Mouse (Mus musculus): Measurements from ENCODE around the gene Sall2.

Sall2 gene

DNA sequence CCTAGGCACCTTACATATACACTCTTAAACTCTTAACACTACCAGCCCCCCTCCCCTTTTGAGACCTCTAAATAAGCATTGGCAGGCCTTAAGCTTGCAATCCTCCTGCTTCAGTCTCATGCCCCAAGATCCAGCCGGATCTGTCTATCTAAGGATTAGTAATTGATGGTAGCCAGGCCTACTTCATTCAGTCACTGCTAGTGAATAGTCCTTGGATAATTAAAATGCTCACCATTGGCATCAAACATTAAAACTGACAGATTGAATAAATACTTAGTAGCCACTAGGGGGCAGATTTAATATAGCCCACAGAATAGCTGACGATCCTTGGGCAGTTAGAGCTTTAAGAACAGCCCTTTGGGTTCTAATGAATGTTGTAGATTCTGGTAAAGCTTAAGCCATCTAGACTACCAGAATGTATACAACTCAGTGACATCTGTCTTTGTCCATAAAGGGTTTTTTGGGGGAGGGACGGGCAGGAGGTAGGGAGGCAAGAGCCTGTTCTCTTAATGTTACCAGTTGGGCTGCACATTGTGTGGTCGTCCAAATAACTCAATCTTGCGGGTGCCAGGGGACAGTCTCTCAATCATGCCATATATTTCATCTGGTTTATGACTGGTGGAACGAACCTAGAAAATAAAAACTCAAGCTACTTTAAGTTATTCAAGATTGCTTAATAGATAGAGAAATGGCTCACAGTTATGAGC is 32.9 kb downstream of the Sall2 start:
- DNase-seq, result no peak

DNA sequence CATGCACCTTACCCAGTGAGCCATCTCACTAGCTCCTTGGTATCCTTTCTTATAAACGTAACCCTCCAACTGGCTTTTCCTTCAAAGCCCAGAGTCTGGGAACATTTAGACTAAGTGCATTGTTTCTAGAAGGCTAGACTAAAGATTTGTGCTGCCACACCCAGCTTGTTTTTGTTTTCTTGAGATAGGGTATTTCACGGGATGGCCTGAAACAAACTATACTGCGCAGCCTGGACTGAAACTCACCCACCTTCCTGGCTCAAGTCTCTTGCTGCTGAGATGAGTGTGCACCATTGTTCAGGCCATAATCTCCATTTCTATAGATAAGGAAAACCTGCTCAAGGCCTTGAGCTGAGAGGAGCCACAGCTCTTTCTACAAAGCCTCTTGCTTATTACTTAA is 44.4 kb downstream of the Sall2 start:
- DNase-seq, result no peak

DNA sequence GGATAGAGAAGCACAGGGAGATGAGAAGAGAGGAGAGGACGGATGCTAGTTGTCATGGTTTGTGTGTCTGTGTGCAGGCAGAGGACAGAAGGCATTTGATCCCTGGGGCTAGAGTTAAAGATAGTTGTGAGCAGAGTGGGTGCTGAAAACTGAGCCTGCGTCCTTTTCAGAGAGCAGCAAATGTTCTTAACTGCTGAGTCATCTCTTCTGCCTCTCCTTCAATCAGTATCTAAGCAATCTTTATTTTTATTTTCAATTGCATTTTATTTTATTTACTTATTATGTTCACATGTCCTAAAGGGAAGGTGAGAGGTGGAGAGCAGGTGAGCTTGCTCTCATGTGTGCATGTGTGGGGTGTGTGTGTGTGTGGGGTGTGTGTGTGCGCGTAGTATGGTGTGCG is 44.9 kb downstream of the Sall2 start:
- DNase-seq, result no peak

DNA sequence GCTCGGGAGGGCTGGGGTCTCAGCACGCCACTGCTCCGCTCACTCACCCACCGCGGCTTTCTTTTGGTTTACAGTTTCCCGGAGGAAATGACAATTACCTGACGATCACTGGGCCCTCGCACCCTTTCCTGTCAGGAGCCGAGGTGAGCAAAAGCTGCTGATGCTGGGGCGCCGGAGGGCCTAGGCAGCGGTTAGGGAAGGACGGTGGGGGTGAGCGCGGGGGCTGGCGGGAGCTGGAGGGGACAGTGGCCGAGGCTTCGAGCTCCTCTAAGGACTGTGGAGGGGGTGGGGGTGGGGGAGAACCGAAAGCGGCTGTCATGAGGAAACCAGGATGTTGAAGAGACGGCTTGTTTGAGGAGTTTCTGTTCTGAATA is 48.8 kb downstream of the Sall2 start:
- DNase-seq, result no peak

DNA sequence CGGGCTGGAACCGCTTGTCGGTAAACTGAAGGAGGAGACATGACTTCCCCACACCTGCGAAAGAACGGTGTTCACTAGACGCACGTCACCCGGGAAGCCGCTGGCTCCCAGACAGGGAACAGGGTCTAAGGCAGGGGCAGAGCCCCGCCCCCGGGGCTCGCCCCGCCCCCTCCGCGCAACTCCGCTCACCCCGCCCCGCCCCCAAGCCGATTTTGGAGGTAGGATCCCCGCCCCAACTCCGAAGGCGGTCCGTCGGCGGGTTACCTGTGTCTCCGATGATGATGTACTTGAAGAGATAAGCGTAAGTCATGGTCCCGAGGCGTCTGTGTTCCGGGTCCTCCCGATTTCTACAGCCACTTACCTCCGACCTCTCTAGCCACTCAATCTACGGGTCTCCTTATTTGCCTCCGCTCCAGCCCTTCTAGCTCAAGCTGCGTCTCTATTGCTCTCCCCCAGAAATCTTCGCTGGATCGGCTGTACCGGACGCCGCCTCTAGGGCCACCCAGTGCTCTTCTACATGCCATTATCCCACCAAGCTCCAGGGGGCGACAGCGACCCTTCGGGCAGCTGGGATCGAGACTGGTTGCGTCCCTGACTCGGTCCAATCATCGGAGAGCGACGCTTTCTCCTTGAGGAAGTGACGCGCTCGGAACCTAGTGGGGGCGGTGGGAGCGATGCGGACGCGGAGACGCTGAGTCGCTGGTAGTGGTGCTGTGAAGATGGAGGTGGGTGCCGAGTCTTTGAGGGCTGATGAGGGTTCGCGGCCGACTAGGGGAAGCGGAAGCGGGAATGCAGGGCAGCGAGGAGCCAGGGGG is 49.4 kb downstream of the Sall2 start, which contains the start of the genes Tox4 and Rab2b:
TSS of gene Tox4 (plus strand) at position 215 of the 815 bp plus-strand sequence.
TSS of gene Rab2b (minus strand) at position 614 of the 815 bp plus-strand sequence.
- peak; percentile 100 for DNase-seq

DNA sequence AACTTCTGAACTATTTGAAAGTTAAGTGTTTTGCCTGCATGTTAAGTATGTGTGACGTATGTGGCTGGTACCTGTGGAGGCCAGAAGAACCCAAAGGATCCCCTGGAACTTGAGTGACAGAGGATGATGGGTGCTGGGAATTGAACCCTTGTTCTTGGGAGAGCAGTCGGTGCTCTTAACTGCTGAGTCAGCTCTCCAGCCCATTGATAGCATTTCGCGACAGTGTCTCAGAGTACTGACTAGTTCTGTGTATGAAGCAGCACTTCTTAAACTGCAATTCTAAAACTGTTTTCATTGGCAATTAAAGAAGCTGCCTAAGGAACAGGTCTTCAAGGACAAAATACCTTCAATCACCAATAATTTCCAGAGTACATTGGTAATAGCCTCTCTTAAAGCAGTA is 51.4 kb downstream of the Sall2 start:
- no peak for DNase-seq

DNA sequence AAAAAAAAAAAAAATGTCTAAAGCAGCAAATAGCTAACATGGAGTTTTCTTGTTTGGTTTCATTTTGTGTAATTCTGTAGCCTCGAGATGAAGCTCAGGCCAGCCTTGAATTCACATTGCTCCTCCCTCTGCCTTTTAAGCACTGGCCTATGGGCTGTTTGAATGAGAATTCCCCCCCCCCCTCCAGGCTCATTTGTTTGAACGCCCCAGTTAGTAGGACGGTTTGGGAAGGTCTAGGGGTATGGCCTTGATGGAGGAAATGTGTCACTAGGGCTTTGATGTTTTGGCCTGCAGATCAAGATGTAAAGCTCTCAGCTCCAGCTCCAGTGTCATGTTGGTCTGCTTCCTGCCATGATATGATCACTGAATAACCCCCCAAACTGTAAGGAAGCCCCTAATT is 55.8 kb downstream of the Sall2 start:
- DNase-seq, result no peak

Measured in thymus, postnatal 25 days (tissue).